Mouse (Mus musculus) cerebellum, adult 2 months (tissue): ENCODE measurements around the gene Med1. TPM values are rescaled to one million over a fixed set of nuclear protein-coding genes. Genes with fewer than 3 reads are reported as not detected.
"Not testable (repeated sequence)": the region's sequence is repeated elsewhere in the genome, so short reads cannot be mapped to it uniquely, and the experiment has no call there.

Source experiments
- DNase-seq, 2 experiments: peaks; one replicate each; pipeline ENCODE4 v3.0.0; 2021
- H3K27ac ChIP-seq: fragments of 200-500 bp; 2 replicates; pipeline ENCODE4 v1.5.1; 2012; ENCODE audit warnings: low read length, control low read depth, inconsistent platforms; ENCODE audit not compliant: insufficient read depth
- H3K27me3 ChIP-seq: fragments of 200-500 bp; 2 replicates; pipeline ENCODE4 v1.6.1; 2012; ENCODE audit warnings: inconsistent platforms, mild to moderate bottlenecking, low read length, moderate library complexity; ENCODE audit not compliant: control insufficient read depth, insufficient read depth
- H3K4me1 ChIP-seq: fragments of 200-500 bp; 2 replicates; pipeline ENCODE4 v1.6.1; 2011; ENCODE audit warnings: low read length; ENCODE audit not compliant: control insufficient read depth, insufficient read depth
- H3K4me3 ChIP-seq: fragments of 200-500 bp; replicated peaks from 2 replicates; pipeline ENCODE3; 2011; ENCODE audit warnings: mild to moderate bottlenecking, low read depth, low read length, control low read depth; ENCODE audit not compliant: insufficient read depth
- CTCF ChIP-seq: fragments of 200-500 bp; IDR thresholded peaks from 2 replicates; pipeline ENCODE4 v1.5.1; 2011; ENCODE audit warnings: low read depth, mild to moderate bottlenecking, control low read depth, low read length, moderate library complexity, borderline replicate concordance; ENCODE audit not compliant: insufficient read depth
- POLR2A ChIP-seq: fragments of 200-500 bp; IDR thresholded peaks from 2 replicates; pipeline ENCODE4 v1.6.1; 2011; ENCODE audit warnings: low read length, control low read depth, borderline replicate concordance; ENCODE audit not compliant: insufficient read depth
- WGBS: fragments of 180-500 bp; shearing (Covaris S2); methylation state at CpG from one replicate; pipeline ENCODE4 v1.1.7; 2018; 5-methylcytosine and 5-hydroxymethylcytosine counted together
- polyA plus RNA-seq: library from polyadenylated mRNA; depleted of rRNA; stranded (reverse); fragments of >200 nt; gene quantifications from 2 replicates; pipeline ENCODE4 v1.2.3, GENCODE M21; 2012; rRNA removed

Med1 gene
- polyA plus RNA-seq: 27.0 and 29.0 TPM in 2 replicates

DNA sequence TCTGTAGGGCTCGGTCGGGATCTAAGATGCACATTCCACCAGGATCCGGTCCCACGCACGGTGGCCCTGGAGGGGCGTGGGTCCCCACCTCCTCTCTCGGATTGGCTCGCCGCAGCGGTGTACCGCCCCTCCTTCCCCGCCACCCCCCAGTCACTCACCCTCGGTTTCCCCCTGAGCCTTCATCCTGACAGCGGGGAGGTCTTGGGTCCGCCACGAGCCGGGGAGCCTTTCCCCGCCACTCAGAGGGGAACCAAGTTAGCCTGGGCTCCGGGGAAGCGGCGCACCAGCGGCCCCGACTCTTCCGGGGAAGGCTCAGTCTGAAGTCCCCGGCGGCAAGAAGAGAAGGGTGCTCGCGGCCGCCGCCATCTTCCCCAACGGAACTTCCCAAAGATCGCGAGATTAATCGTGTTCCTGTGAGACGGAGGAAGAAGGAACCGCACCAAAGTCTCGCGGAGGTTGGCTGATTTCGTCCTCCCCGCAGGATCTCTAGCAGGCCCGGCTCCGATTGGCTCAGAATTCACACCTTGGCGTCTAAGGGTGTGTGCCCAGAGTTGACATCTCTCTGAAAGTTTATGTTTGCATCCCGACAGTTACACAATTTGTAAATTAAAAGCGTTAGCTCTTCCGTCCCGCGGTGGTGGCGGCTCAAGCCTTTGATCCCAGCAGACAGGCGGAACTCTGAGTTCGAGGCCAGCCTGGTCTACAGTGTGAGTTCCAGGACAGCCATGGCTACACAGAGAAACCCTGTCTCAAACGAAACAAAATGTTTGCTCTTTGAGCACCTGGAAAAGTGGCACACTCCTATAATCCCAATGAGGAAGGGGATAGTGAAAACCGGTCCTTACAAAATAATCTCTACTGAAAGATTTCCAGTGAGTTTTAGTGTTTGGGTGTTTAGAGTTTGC is at the start of gene Med1:
Gene Med1 (minus strand): TSS at position 393 of the 905 bp plus-strand sequence.
- H3K27me3 ChIP-seq: no peaks in the 10 kb centered on the region
- under 1% methylated on average over 51 of the region's 53 CpGs for WGBS
- TF ChIP-seq CTCF: no peak
- TF ChIP-seq POLR2A: peak; percentile 81; the same call in 1 of the 2 replicates
- no peaks in the 10 kb centered on the region for H3K4me1 ChIP-seq
- peak within 1 kb of the TSS; percentile 72 for H3K4me3 ChIP-seq
- H3K27ac ChIP-seq: peak within 1 kb of the TSS; percentile 49; the same call in 1 of the 2 replicates
- peak; percentile 88 to 91 for DNase-seq

DNA sequence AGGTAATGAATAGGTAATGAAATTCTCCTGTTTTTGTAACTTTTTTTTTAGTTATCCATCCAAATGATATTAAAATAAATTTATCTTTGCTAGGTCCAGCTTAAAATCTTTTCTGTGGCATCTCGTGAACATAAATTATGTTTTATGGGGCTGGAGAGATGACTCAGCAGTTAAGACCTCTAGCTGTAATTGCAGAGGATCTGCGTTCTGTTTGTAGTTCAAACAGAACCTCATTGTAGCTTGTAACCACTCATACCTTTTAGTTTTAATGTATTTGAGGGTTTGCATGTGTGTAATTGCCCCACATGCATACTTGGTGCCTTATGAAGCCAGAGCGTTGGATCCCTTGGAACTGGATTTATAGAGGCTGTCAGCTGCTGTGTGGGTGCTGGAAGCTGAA is 45.9 kb upstream of the Med1 start:
- Histone ChIP-seq H3K4me1 (no peaks in the 10 kb centered on the region), H3K27ac (no peak overlapping the region), H3K4me3 (no peak overlapping the region), H3K27me3 (no peaks in the 10 kb centered on the region)
- 92% methylated on average over 3 of the region's 3 CpGs for WGBS
- TF ChIP-seq CTCF (no peak), POLR2A (no peak)
- DNase-seq: no peak

DNA sequence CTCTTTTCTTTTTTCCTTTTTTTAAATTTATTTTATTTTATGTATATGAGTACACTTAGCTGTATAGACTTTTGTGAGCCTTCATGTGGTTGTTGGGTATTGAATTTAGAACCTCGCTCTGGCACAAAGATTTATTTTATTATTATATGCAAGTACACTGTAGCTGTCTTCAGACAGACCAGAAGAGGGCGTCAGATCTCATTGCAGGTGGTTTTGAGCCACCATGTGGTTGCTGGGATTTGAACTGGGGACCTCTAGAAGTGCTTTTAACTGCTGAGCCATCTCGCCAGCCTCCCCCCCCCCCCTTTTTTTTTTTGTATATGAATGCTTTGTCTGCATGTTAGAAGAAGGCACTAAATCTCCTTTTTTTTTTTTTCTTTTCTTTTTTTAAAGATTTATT is 45.3 kb upstream of the Med1 start:
- no peak overlapping the region for H3K27ac ChIP-seq
- DNase-seq: no peak
- 81% methylated on average over 3 of the region's 3 CpGs for WGBS
- H3K27me3 ChIP-seq: no peaks in the 10 kb centered on the region
- H3K4me3 ChIP-seq: no peak overlapping the region
- TF ChIP-seq POLR2A (no peak), CTCF (no peak)
- no peaks in the 10 kb centered on the region for H3K4me1 ChIP-seq

DNA sequence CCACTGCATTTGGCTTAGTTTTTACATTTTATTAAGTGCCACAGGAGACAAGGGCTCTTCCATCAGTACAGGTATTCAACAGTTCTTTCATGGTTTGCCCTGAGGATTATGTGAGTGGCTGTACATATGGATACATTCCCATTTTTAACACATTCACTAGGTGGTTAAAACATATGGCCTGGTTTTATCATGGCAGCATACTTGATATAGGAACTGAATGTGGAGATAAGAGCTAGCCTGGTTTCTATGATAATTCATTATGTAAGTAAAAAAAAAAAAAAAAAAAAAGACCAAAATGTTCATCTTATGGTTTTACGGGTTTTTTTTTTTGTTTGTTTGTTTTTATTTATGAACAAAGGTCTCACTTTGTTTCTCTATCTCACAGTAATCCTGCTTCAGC is 33.3 kb upstream of the Med1 start:
- Histone ChIP-seq H3K4me1 (no peaks in the 10 kb centered on the region), H3K4me3 (no peak overlapping the region), H3K27me3 (no peaks in the 10 kb centered on the region), H3K27ac (no peak overlapping the region)
- WGBS: 86% methylated on average over 1 of the region's 1 CpGs
- TF ChIP-seq CTCF: no peak
- no peak for TF ChIP-seq POLR2A
- no peak for DNase-seq

DNA sequence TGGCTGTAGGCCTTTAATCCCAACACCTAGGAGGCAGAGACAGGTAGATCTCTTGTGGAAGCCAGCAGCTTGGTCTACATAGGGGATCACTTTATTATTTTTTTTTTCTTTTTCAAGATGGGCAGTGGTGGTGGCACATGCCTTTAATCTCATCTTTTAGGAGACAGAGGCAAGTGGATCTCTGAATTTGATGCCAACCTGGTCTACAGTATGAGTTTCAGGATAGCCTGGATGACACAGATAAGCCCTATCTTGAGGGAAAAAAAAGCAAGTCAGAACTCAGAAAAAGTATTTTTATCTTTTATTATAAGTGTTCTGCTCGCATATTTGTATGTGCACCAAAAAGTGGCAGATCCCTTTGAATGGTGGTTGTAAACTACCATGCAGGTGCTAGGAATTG is 20.2 kb upstream of the Med1 start:
- Histone ChIP-seq H3K4me3 (no peak overlapping the region), H3K27me3 (no peaks in the 10 kb centered on the region), H3K4me1 (no peaks in the 10 kb centered on the region; the same call in 1 of the 2 replicates), H3K27ac (no peak overlapping the region)
- no peak for DNase-seq
- TF ChIP-seq POLR2A (no peak), CTCF (no peak)
- WGBS: 100% methylated on average over 1 of the region's 1 CpGs

DNA sequence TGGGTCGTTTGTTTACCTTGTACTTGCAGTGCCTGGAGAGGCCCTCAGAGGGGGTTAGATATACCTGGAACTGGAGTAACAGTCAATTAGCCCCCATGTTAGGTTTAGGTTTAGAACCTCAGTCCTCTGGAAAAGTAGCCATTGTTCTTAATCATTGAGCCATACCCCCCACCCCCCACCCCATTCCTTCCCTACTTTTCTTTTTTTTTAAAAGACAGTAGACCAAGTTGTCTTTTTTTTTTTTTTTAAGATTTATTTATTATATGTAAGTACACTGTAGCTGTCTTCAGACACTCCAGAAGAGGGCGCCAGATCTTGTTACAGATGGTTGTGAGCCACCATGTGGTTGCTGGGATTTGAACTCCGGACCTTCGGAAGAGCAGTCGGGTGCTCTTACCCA is 16.6 kb upstream of the Med1 start:
- not testable (repeated sequence) for H3K27ac ChIP-seq, H3K27me3 ChIP-seq, DNase-seq, H3K4me3 ChIP-seq, H3K4me1 ChIP-seq
- 82% methylated on average over 5 of the region's 5 CpGs for WGBS

DNA sequence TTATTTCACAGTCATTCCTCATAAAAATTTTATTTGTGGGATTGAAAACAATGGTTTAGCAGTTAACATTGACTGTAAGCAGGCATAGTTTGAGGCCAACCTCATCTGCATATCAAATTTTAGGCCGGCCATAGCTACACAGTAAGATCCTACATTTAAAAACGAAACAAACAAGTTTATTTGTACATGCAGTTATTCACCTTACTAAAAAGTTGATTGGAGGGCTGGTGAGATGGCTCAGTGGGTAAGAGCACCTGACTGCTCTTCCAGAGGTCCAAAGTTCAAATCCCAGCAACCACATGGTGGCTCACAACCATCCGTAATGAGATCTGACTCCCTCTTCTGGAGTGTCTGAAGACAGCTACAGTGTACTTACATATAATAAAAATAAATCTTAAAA is 13.2 kb upstream of the Med1 start:
- H3K4me1 ChIP-seq, H3K27me3 ChIP-seq, H3K4me3 ChIP-seq, DNase-seq, H3K27ac ChIP-seq: not testable (repeated sequence)
- WGBS: 73% methylated on average over 3 of the region's 3 CpGs

DNA sequence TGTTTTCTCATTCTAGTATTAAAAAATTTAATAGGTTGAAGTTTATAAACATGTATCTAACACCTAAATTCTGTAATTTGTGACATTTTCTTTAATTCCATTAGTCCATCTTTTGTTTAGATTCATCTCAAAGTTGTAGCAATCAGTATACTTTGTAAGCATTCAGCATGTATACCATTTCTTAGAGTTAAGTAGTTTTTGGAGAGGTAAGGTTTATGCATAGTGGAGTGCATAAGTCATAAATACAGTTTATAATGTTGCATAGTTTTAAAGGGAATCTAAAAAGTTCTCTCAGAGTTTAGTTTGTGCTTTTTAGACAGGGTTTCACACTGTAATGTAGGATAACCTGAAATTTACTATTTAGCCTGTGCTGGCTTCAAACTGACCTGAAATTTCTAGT is 12.4 kb upstream of the Med1 start:
- TF ChIP-seq CTCF (no peak), POLR2A (no peak)
- Histone ChIP-seq H3K27me3 (no peaks in the 10 kb centered on the region), H3K4me1 (peaks cover 4% of the 10 kb centered on the region; the same call in 1 of the 2 replicates), H3K4me3 (no peak overlapping the region), H3K27ac (no peak overlapping the region)
- DNase-seq: no peak
